Mouse (Mus musculus): ENCODE measurements around the gene Senp1.

Gene Senp1

DNA sequence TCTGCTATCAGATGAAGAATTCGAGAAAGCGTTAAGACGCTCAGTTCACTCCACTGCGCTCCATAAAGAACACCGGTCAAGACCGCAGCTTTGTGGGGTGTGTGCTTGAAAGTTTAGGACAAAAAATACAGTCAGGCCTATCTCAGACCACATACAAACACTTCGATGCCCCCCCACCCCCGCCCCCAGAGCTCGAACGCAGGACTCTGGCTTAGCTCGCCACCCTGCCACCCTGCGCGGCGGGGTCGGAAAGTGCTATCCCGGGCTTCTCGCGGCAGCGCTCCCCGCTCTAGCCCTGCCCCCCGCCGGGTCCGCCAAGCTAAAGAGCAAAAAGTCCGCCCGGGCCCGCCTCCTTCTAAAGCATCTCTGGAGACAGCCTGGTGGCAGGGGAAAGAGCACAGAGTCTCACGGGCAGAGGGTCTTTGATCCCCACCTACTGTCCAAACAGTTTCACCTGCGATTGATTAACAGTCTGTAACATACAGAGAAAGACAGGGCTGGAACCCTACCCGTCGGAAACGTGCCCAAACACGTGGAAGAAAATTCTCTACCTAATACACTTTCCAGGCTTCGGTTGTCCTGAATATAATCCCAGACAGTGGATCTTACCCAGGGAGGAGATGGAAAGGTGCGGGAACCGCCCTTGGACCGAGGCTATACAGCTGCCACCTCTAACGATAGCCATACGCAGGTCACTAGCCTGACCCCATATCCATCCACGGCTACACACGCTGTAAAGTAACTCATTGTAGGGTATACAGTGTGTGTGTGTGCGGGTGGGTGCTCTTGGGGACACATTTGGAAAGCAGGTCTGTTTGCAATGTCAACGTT is 90.3 kb downstream of the Senp1 start:
- in situ Hi-C loops (cut with MboI, MseI) = no loop called here

DNA sequence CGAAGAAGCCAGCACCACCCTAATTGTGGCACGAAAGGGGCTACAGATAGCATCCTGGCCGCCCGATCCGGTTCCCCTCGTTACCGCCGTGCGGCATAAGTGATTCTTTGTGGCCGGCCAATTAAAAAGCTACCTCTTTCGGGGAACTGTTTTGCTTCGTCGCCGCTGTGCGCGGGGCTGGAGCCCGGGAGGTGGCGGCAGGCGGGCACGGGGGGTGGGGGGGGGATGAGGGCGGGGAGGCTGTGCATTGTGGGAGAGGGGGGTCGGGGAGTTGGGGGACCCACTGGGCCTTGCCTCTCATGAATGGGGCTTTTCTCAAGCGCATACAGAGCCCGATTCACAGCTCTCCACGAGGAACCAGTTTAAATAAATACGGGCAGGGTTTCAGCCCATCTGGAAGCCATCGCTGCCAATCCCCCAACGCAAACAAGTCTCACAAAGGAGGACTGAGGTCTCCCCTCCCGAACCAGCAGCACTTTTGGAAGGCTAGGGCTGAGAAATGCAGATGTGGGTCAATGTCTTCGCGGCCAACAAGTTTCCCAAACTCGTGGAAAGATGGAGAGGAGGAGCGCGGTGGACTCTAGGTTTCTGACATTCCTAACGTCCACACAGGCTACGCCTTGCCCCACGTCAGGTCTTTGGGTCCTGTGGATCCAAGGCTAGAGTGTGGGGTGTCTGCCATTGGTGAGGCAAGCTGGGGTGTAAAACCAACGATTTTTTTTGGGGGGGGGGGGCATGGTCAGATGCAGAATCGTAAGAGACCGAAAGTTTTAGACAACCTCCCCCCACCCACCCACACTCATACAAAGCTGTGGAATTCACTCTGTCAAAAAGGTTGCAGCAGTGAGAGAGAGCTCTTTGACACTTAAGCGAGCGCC is 91.2 kb downstream of the Senp1 start:
- in situ Hi-C loops (cut with MboI, MseI) = no loop called here

DNA sequence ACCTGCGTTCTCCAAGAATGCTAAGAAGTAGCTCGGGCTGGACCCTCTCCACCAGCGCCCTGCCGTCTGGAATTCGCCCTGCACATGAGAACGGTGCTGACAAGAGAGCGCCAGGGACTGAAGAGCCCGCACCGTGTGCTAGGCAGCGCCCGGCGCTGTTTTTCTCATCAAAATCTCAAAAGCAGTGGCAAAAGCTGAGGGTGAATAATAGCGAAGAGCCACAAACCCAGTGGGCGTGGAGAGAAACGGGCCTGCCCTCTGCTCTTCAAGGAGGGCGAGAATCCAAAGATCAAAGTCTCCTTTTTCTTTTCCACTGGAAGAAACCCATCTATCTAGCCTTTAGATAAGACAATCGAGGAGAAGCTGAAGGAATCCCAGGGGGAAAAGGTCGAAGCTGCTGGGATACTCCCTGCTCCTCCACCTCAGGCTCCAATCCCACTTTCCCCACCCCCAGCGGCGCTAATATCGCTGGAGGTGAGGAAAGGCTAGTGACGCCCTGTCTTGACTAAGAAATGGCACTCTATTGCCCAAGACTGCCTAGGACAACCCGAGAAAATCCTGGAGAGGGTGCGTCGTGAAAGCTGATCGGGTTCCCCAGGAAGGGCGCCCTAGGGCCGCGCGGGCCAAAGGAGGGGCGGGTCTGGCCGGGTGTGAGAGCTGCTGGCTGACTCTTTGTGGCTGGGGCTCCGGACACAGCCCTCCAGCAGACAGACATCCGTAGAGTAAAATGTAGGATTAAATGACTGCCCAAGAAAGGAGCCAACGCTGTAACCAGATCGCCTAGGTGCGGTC is 92.0 kb downstream of the Senp1 start:
- in situ Hi-C loops (cut with MboI, MseI) = no loop called here

DNA sequence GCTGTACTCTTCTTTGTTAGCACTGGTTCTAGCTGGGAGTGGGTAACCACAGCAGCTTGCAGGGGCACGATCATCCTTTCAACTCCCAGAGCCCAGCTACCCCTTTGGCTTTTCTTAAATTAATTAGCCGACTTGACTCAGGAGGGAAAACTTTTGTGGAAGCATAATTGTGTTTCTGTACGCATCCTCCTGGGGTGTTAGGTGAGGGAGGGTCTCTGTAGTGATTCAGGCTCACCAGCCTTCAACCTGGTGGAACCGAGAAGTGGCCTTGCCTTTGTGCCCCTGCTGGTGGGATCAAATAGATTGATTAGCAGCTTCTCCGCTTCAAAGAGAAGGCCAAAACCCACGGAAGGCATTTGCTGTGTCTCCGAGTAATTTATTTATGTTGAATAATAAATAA is 93.6 kb downstream of the Senp1 start:
- in situ Hi-C loops (cut with MboI, MseI) = loop anchor here (5.0 kb wide), 1 partner anchor 53 kb away; no protein-coding TSS in a partner anchor

DNA sequence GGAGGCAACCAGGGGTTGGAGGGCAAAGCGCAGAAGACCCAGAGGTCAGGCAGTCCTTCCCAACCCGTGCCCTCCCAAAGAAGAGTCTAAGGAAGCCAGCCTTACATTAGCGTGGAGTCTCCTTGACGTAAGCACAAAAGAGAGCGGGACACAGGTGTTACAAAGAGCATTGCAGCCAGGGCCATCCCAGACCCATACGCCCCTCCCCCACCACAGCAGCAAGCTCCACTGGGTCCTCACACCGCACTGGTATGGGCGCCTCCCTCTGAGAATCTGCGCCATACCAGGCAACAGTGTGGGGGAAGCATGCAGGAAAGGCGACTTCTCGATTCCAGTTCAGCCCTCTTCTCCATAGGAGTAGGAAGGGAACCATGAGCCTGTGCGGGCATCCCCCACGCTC is 94.0 kb downstream of the Senp1 start:
- in situ Hi-C loops (cut with MboI, MseI) = loop anchor here (5.0 kb wide), 1 partner anchor 52 kb away; no protein-coding TSS in a partner anchor

DNA sequence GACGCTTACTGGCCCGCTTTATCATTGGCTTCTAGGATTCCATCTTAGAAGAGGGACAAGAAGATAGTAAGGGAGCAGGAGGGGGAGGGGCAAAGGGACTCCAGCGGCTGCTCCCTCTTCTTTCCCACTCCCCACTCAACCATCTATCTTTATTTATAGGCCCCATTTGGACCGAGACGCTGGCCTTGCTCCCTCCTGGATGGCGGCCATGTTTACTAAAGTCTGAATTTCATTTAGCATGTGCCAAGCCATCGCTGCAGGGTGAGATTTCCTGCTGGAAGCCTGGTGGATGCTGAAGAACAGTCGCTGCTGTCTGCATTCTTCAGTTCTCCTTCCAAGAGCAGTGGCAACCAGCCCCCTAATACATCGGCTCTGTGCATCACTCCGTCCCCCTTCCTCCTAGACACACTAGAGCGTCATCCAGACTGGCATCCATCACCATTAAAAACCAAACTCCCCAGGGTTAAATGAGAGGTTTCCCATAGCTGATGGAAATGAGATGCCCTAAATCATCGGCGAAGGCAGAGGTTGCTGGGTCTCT is 96.8 kb downstream of the Senp1 start:
- in situ Hi-C loops (cut with MboI, MseI) = loop anchor here (5.0 kb wide), 1 partner anchor 49 kb away; no protein-coding TSS in a partner anchor

DNA sequence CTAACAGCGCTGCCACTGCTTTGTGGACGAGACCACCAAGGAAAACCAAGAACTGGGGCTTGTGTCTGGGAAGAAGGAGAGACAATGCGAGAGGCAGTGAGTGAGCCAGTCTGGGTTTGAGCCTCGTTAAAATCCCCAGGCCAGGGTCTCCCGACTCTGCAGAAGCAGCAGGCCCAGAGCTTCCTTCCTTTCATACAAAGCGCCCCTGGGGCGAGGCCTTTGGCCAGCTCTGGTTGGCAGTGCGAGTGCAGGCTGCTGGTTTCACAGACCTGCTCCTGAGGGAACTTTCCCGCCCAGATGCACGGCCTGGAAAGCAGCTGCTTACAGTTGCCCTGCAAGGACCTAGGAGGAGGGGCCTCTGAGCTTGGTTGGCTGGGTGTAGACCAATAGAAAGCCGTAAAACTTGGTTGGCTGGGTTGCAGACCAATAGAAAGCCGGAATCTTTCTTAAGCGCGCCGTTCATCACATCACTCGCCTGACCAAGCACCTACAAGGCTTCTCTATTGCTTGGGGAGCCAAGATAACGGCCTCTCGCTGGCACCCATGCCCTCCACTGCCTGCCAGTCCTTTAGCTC is 100.7 kb downstream of the Senp1 start:
- in situ Hi-C loops (cut with MboI, MseI) = no loop called here

DNA sequence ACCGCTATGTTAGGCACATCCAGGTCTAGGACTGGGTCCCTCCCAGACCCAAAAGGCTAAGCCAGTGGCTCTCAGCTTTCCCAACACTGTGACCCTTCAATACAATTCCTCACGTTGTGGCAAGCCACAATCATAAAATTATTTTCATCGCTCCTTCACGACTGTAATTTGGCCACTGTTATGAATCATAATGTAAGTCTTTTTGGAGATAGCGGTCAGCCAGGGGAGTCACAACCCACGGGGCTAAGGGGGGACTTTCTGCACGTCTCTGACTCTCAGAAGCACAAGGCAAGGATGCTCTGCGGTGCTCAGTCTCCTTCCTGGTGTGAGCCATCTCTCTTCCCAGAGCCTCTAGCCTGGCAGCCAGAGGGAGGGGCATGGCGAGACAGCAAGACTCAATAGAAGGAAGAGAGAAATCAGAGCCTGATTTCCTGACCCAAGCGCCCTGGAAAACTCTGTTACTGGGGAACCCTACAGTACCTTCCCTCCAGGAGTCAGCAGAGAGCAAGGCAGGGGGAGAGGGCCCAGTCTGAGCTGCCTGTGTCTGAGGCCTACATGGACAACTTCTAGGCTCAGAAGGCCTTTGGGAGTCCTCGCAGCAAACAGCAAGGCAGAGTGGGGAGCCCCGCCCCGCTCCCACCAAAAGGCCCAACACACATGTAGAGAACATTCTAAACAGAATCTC is 101.4 kb downstream of the Senp1 start:
- in situ Hi-C loops (cut with MboI, MseI) = no loop called here

DNA sequence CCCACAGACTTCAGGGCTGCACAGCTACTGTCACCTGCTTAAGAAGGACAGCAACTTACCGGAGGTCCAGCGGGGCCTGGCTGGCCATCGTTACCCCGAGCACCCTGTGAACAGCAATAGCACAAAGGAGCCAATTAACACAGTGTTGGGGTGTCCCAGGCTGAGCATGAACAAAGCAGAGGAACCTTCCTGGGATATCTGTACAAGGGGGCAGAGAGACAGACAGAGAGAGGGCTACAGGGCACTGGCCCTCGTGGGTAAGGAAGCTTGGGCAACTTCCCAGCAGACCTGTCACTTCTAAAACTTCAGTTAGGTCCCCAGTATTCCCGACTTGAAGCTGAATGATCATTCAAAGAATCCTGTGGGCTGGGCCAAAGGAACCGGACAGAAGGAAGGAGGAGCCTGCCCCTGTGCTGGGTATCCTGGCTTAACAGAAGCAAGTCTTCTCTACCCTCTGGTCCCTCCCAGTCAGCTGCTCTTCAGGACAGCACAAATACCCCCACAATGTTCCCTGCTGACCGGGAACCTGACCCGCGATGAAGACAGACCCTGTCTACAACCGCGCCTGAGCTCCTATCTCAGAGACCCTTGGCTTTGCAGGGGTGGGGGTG is 102.2 kb downstream of the Senp1 start:
- in situ Hi-C loops (cut with MboI, MseI) = no loop called here

DNA sequence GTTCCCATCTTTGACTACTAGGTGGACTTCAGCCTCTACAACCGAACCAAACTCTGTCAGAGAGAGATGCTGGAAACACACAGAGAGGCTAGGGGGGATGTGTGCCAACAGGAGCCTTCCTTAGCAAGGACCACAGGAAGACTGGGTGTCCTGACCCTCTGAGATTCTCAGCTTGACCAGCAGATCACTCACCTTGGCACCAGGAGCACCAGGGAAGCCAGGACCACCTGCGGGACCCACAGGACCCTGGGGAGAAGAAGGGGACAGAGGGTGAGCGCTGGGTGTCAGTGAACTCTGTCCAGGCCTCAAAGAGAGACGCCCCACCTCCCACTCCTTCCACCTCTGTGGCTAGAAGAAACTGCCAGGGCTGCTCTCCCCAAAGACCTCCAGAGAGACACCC is 102.8 kb downstream of the Senp1 start:
- in situ Hi-C loops (cut with MboI, MseI) = no loop called here

DNA sequence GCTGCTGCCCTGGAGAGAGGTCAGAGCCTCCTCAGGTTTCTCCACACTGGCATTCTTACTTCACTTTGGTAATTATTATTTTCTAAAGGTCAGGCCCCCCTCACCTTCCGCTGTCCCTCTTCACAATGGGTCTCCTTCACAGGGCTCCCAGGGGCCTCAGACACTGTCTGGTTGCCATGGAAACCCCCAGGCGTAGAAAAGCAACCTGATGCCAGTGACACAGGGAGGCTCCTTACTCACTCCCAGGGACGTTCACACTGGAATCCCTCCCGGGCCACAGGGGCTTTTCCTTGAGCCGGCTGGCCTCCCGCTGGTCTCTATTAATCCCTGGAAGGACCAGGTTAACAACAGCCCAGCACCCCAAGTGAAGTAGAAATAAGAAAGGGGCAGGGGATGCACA is 103.4 kb downstream of the Senp1 start:
- in situ Hi-C loops (cut with MboI, MseI) = no loop called here

DNA sequence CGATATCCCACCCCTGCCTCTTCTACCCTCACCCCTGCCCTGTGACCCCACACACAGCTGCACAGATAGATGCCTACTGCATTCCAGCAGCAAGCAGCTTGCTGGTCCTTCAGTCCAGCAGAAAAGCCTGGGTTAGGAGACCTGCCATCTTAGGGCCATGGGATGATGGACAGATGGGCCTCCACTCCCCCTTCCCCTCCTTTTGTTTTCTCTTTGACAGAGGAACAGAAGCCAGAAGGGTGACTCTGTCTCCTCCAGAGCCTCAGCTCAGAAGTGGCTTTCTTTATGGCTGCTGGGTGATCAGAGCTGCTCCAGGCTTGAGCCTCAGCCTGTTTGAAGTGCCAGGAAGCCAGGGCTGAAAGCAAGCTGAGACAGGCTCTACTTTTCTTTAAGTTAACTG is 104.0 kb downstream of the Senp1 start:
- in situ Hi-C loops (cut with MboI, MseI) = no loop called here

All from T-helper 2 cell (primary cell).